Mouse (Mus musculus) CH12.LX (cell line): ENCODE measurements at regions not wholly inside any gene's neighbourhood (a gene's known extent, or its start where the extent isn't known, plus 50 kb on each side); places are given as distances from the start of the nearest gene placed in this dataset.

Experiments used
- DNase-seq: peaks from one replicate; pipeline ENCODE4 v3.0.0-alpha.2; 2013; ENCODE audit errors: extremely low read depth
- H3K27ac ChIP-seq: 2 replicates; pipeline ENCODE4 v1.5.1; 2012; ENCODE audit warnings: low read depth, mild to moderate bottlenecking, control low read depth, moderate library complexity; ENCODE audit not compliant: insufficient read depth
- H3K27me3 ChIP-seq: replicated peaks from 2 replicates; pipeline ENCODE3; 2012; ENCODE audit warnings: inconsistent platforms
- H3K36me3 ChIP-seq, 2 experiments: replicated peaks in 1 of 2; 2 replicates each; pipeline versions ENCODE3 to v1.6.1; 2012; ENCODE audit warnings: inconsistent platforms in 1 of 2, low read length in 1 of 2, mild to moderate bottlenecking in 1 of 2, mixed read lengths in 1 of 2, moderate library complexity in 1 of 2; ENCODE audit not compliant: control insufficient read depth in 1 of 2, insufficient read depth in 1 of 2
- H3K4me1 ChIP-seq, 2 experiments: 2 replicates each; pipeline ENCODE4 v1.6.1; 2012; ENCODE audit warnings: inconsistent platforms in 1 of 2, moderate library complexity in 1 of 2; ENCODE audit not compliant: insufficient read depth in 2 of 2, control insufficient read depth in 1 of 2
- H3K4me2 ChIP-seq: 2 replicates; pipeline ENCODE4 v1.6.1; 2012; ENCODE audit warnings: low read depth, mild to moderate bottlenecking, control low read depth; ENCODE audit not compliant: poor library complexity, insufficient read depth, severe bottlenecking
- H3K4me3 ChIP-seq, 3 experiments: fragments of 150-350 bp in 1 of 3; sonication (generic) in 1 of 3; replicated peaks in 1 of 3; 2 replicates each; pipeline versions ENCODE3 to v1.5.1; 2011 to 2012; ENCODE audit warnings: low read depth in 2 of 3, low read length in 2 of 3, mild to moderate bottlenecking in 2 of 3, moderate library complexity in 2 of 3, control low read depth in 1 of 3, improper control_type of control experiment in 1 of 3, inconsistent platforms in 1 of 3, mixed read lengths in 1 of 3; ENCODE audit not compliant: poor library complexity in 1 of 3
- H3K79me2 ChIP-seq: replicated peaks from 2 replicates; pipeline ENCODE4 v1.6.1; 2012; ENCODE audit warnings: mild to moderate bottlenecking, moderate library complexity; ENCODE audit not compliant: control insufficient read depth, poor library complexity, insufficient read depth, severe bottlenecking; ENCODE audit errors: extremely low read depth
- H3K9ac ChIP-seq: 2 replicates; pipeline ENCODE4 v1.6.1; 2012; ENCODE audit warnings: low read depth, mild to moderate bottlenecking, control low read depth, moderate library complexity; ENCODE audit not compliant: insufficient read depth
- H3K9me3 ChIP-seq: replicated peaks from 2 replicates; pipeline ENCODE3; 2012; ENCODE audit warnings: low read length, inconsistent platforms, mixed read lengths
- CHD1 ChIP-seq: IDR thresholded peaks from 2 replicates; pipeline ENCODE4 v1.6.1; 2012; ENCODE audit warnings: low read depth, low read length, improper control_type of control experiment, inconsistent platforms
- E2F4 ChIP-seq: IDR thresholded peaks from 2 replicates; pipeline ENCODE4 v1.6.1; 2011; ENCODE audit warnings: low read depth, low read length, improper control_type of control experiment; ENCODE audit not compliant: insufficient replicate concordance
- EP300 ChIP-seq: IDR thresholded peaks from 2 replicates; pipeline ENCODE4 v1.6.1; 2011; ENCODE audit warnings: low read length, improper control_type of control experiment
- ETS1 ChIP-seq: conservative IDR thresholded peaks from 2 replicates; pipeline ENCODE4 v1.6.1; 2012; ENCODE audit warnings: low read depth, mild to moderate bottlenecking, inconsistent platforms, low read length, improper control_type of control experiment, moderate library complexity
- HCFC1 ChIP-seq: IDR thresholded peaks from 2 replicates; pipeline ENCODE4 v1.6.1; 2012; ENCODE audit warnings: low read depth, mild to moderate bottlenecking, inconsistent platforms, low read length, improper control_type of control experiment
- MAX ChIP-seq: IDR thresholded peaks from 2 replicates; pipeline ENCODE4 v1.6.1; 2011; ENCODE audit warnings: low read length, improper control_type of control experiment
- MEF2A ChIP-seq: IDR thresholded peaks from 2 replicates; pipeline ENCODE4 v1.6.1; 2014; ENCODE audit warnings: low read depth, mild to moderate bottlenecking, inconsistent platforms, low read length, improper control_type of control experiment, borderline replicate concordance
- MXI1 ChIP-seq: IDR thresholded peaks from 2 replicates; pipeline ENCODE4 v1.6.1; 2011; ENCODE audit warnings: mild to moderate bottlenecking, low read depth, low read length, improper control_type of control experiment
- PAX5 ChIP-seq: IDR thresholded peaks from 2 replicates; pipeline ENCODE4 v1.6.1; 2012; ENCODE audit warnings: low read length, inconsistent platforms, mixed read lengths
- POLR2AphosphoS2 ChIP-seq: IDR thresholded peaks from 2 replicates; pipeline ENCODE4 v1.6.1; 2011; ENCODE audit warnings: low read depth, low read length, improper control_type of control experiment
- RCOR1 ChIP-seq: conservative IDR thresholded peaks from 2 replicates; pipeline ENCODE4 v1.6.1; 2012; ENCODE audit warnings: low read depth, mild to moderate bottlenecking, inconsistent platforms, low read length, improper control_type of control experiment
- SMC3 ChIP-seq: IDR thresholded peaks from 2 replicates; pipeline ENCODE4 v1.6.1; 2011; ENCODE audit warnings: low read depth, low read length, improper control_type of control experiment
- USF1 ChIP-seq: IDR thresholded peaks from 2 replicates; pipeline ENCODE4 v1.6.1; 2014; ENCODE audit warnings: low read depth, mild to moderate bottlenecking, inconsistent platforms, low read length, improper control_type of control experiment
- ZC3H11A ChIP-seq: IDR thresholded peaks from 2 replicates; pipeline ENCODE4 v1.6.1; 2012; ENCODE audit warnings: low read depth, mild to moderate bottlenecking, inconsistent platforms, low read length, improper control_type of control experiment
- ZKSCAN1 ChIP-seq: IDR thresholded peaks from 2 replicates; pipeline ENCODE4 v1.6.1; 2012; ENCODE audit warnings: low read depth, inconsistent platforms, low read length, improper control_type of control experiment, borderline replicate concordance
- dilution Hi-C: fragments of 300-500 bp; cut with MboI; formaldehyde crosslinking; loops from 2 replicates; pipeline ENCODE4 v1.14.3; 2020; ENCODE audit warnings: low sequenced_read_pairs; ENCODE audit not compliant: extremely low pct_unique_long_range_greater_than_20kb, extremely low pct_ligation_motif_present
- in situ Hi-C: fragments of 300-500 bp; cut with MboI; formaldehyde crosslinking; loops from 3 replicates; pipeline ENCODE4 v1.14.3; 2019; ENCODE audit warnings: low sequenced_read_pairs, low pct_ligation_motif_present, low pct_unique_long_range_greater_than_20kb, mixed read lengths

DNA sequence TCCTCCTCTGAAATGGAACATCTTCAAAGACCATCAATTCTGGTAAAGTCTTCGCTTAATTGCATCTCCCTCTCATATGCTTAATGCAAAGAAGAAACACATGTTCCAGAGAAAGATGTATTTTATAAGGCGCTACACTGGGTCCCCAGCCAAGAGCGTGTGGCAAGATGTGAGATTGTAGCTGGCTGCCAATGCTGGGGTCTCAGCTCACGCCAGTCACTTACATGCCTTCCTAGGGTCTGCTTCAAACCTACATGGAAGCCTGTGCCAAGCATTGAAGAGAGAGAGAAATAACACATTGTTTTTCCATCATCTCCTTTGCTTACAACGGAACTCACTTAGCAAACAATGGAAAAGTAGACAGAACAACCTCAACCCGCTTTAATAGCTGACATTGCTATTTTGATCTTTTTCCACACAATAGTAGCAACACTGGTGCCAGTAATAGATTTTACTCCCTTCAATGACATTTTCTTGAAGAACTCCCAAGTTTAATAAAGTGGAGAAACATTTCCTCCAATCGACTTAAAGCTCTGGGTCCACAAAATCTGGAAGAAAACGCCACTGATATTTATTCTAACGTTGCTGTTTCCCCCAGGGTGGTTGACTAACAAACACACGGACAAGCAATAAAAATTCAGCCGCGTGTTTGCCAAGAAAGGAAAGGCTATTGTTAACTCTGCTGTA is 195.1 kb downstream of the Spata18 start:
- H3K9ac ChIP-seq, result no peak overlapping the region
- in situ Hi-C loops (no loop called here), dilution Hi-C loops (no loop called here)
- H3K27ac ChIP-seq, result no peak overlapping the region
- peaks cover 5 to 21% of the 10 kb centered on the region in 2 experiments for H3K4me1 ChIP-seq
- no peak for DNase-seq
- TF ChIP-seq CHD1 (no peak), PAX5 (no peak), POLR2AphosphoS2 (no peak), EP300 (no peak), E2F4 (no peak), SMC3 (no peak), MXI1 (no peak), ZKSCAN1 (no peak)
- no peak overlapping the region for H3K4me2 ChIP-seq
- H3K36me3 ChIP-seq, result no peaks in the 10 kb centered on the region
- no peak overlapping the region for H3K4me3 ChIP-seq
- H3K9me3 ChIP-seq, result no peaks in the 10 kb centered on the region
- peaks cover 4% of the 10 kb centered on the region for H3K27me3 ChIP-seq
- H3K79me2 ChIP-seq, result no peaks in the 10 kb centered on the region

DNA sequence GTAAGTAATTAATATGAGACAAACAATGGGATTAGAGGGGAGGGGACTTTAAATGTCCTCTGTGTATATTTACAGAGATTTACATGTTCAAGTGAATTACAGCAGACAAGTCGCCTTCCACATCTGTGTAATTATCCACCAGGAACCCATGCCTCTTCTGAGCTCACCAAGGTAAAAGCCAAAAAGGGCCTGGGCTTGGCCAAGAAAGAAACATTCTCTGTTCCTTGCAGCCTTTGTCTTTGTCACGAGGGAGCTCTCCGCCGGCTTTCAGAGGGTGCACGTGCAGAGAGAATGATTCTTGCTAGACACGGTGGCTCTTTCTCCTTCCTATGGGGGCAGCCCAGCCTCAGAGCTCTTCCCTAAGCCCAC is 195.6 kb downstream of the Spata18 start:
- Histone ChIP-seq H3K9me3 (no peaks in the 10 kb centered on the region), H3K4me1 (peaks cover 5 to 21% of the 10 kb centered on the region in 2 experiments), H3K4me3 (no peak overlapping the region), H3K79me2 (no peaks in the 10 kb centered on the region), H3K27me3 (peaks cover 4% of the 10 kb centered on the region), H3K9ac (no peak overlapping the region), H3K4me2 (no peak overlapping the region), H3K36me3 (no peaks in the 10 kb centered on the region), H3K27ac (no peak overlapping the region)
- dilution Hi-C loops, result no loop called here
- TF ChIP-seq ETS1, result no peak
- no peak for TF ChIP-seq MAX
- no peak for TF ChIP-seq MEF2A
- TF ChIP-seq RCOR1, result no peak
- TF ChIP-seq ZC3H11A, result no peak
- TF ChIP-seq EP300, result no peak
- no peak for TF ChIP-seq HCFC1
- TF ChIP-seq USF1, result no peak
- no peak for TF ChIP-seq CHD1
- in situ Hi-C loops, result no loop called here
- DNase-seq, result no peak
